ENCODE assay signal across 7 mouse cellular contexts in the genomic region with DNA sequence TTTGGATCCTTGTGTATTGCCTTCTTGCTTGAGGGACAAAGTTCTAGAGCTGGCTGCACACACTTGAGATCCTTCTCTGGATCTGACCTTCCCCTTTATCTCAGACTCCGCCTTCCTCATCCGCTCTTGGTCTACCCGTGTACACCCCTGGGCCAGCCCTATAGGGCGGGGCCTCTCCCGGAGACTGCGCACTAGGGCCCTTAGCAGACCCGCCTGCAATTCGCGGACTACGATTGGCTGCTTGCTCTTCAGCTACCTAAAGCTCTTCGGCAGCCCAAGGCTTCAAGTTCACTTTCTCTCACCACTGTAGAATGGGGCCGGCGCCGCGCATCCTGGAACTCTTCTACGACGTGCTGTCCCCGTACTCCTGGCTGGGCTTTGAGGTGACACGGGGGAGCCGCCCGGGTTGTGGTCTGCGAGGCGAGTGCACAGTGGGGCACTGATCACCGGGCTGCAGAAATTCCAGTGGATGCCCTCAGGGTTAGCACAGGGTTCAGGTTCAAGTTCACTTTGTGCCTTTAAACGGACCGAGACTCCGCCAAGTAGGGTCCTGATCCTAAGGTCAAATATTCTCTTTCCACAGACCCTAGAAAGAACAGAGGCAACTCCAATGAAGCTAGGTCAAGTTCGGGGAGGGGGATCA. TPM values are rescaled to one million over a fixed set of nuclear protein-coding genes. Genes with fewer than 3 reads are reported as not detected.
DNase-seq lines count a peak whose midpoint lies in the region; ATAC-seq lines count a peak whose summit lies in the region.

Gene Gstk1, plus strand, starts transcription at position 225 of the 643 bp plus-strand sequence.

- no peaks in the 10 kb centered on the region for H3K4me1 ChIP-seq in embryonic facial prominence, embryonic 11.5 days (ENCODE audit: control insufficient read depth, insufficient read depth, low read length)
- no peaks in the 10 kb centered on the region for H3K4me1 ChIP-seq in midbrain, embryonic 11.5 days (ENCODE audit: control insufficient read depth, insufficient read depth, low read length)

- H3K27ac ChIP-seq in embryonic facial prominence, embryonic 11.5 days (replicated peaks; ENCODE audit: low read depth, low read length): no peak within 1 kb of the TSS
- H3K27ac ChIP-seq in midbrain, embryonic 11.5 days (ENCODE audit: low read depth, low read length): no peak within 1 kb of the TSS

- intact Hi-C loops in left cerebral cortex, postnatal 4 days (cut with DNase I): no loop called here

- H3K4me3 ChIP-seq in embryonic facial prominence, embryonic 11.5 days (ENCODE audit: low read depth, low read length): peak within 1 kb of the TSS; percentile 45
- peak within 1 kb of the TSS; percentile 32 for H3K4me3 ChIP-seq in midbrain, embryonic 11.5 days (ENCODE audit: low read depth, low read length)

- H3K9ac ChIP-seq in embryonic facial prominence, embryonic 11.5 days (replicated peaks; ENCODE audit: low read length): peak within 1 kb of the TSS; percentile 57
- peak within 1 kb of the TSS; percentile 31; the same call in 1 of the 2 replicates for H3K9ac ChIP-seq in midbrain, embryonic 11.5 days (ENCODE audit: low read length)

- H3K9me3 ChIP-seq in embryonic facial prominence, embryonic 11.5 days (replicated peaks; ENCODE audit: control insufficient read depth, low read length): no peaks in the 10 kb centered on the region
- no peaks in the 10 kb centered on the region for H3K9me3 ChIP-seq in midbrain, embryonic 11.5 days (ENCODE audit: control insufficient read depth, low read length)

- no peaks in the 10 kb centered on the region for H3K27me3 ChIP-seq in embryonic facial prominence, embryonic 11.5 days (ENCODE audit: control insufficient read depth, insufficient read depth, low read length)
- H3K27me3 ChIP-seq in midbrain, embryonic 11.5 days (ENCODE audit: control insufficient read depth, insufficient read depth, low read length): peaks cover 6% of the 10 kb centered on the region

- WGBS in embryonic facial prominence, embryonic 11.5 days: 2% methylated on average over 28 of the region's 28 CpGs
- WGBS in midbrain, embryonic 11.5 days: 2% methylated on average over 28 of the region's 28 CpGs

- DNase-seq in adrenal gland, postnatal 25 days: peak; percentile 83
- DNase-seq in embryonic facial prominence, embryonic 11.5 days (ENCODE audit: low spot score): peak; percentile 87
- peak; percentile 93 for DNase-seq in kidney, adult 11 months
- peak; percentile 75 for DNase-seq in left cerebral cortex, postnatal 4 days
- peak; percentile 98 for DNase-seq in midbrain, embryonic 11.5 days (ENCODE audit: low spot score, missing footprints)
- DNase-seq in skeletal muscle tissue, adult 2 months (ENCODE audit: low read depth, low spot score): peak; percentile 90

- H3K36me3 ChIP-seq in embryonic facial prominence, embryonic 11.5 days (replicated peaks; ENCODE audit: control insufficient read depth, insufficient read depth, low read depth, low read length): no peaks in the 10 kb centered on the region
- no peaks in the 10 kb centered on the region for H3K36me3 ChIP-seq in midbrain, embryonic 11.5 days (ENCODE audit: control insufficient read depth, insufficient read depth, low read length)

- H3K4me2 ChIP-seq in embryonic facial prominence, embryonic 11.5 days (ENCODE audit: low read depth, low read length): peak within 1 kb of the TSS; percentile 75
- peak within 1 kb of the TSS; percentile 47 for H3K4me2 ChIP-seq in midbrain, embryonic 11.5 days

- ATAC-seq in embryonic facial prominence, embryonic 11.5 days (replicated peaks; ENCODE audit: insufficient number of reproducible peaks, low FRiP score, low TSS enrichment, low read depth): peak; percentile 100
- peak; percentile 99 for ATAC-seq in granulocyte monocyte progenitor cell, adult 5-6 weeks (replicated peaks; ENCODE audit: poor library complexity, severe bottlenecking)
- peak; percentile 100 for ATAC-seq in midbrain, embryonic 11.5 days (ENCODE audit: low FRiP score)

RNA-seq across cellular contexts. Expression of gene Gstk1, which starts in this region (rescaled TPM):
- total RNA-seq in adrenal gland, postnatal 25 days (2021): 263 and 300 TPM in 2 replicates
- polyA plus RNA-seq in embryonic facial prominence, embryonic 11.5 days (2014; fragmentation: Nextera tagmentation; extraction: Ambion mirVana): 23.8 and 24.9 TPM in 2 replicates
- total RNA-seq in granulocyte monocyte progenitor cell, adult 5-6 weeks (2014; fragmentation: Nextera tagmentation): 10.5 and 16.7 TPM in 2 replicates
- 4.9 and 6.4 TPM in 2 replicates for total RNA-seq in granulocyte monocyte progenitor cell, adult 5-6 weeks (2017)
- 1 to 10 TPM; 3.4 to 4.1 TPM for total RNA-seq in left cerebral cortex, postnatal 4 days (2021)
- polyA plus RNA-seq in midbrain, embryonic 11.5 days (2014; fragmentation: Nextera tagmentation; extraction: Ambion mirVana): 15.3 and 15.7 TPM in 2 replicates

Comparison
In these comparisons a context has a peak if more than half of its experiments do, and no peak if none do; other contexts are left out.
1. RNA of gene Gstk1 (total RNA-seq): 263 to 300 TPM in adrenal gland, postnatal 25 days; 4.9 to 16.7 TPM in granulocyte monocyte progenitor cell, adult 5-6 weeks and 3.4 to 4.1 TPM in left cerebral cortex, postnatal 4 days; every median in the first group is over 10 times any median in the second.
2. Peak in every context shown above with its lines, with median percentiles within 50 percentile points of each other: DNase-seq and ATAC-seq.